Mouse (Mus musculus): ENCODE data around the gene Tmem120b.
"Not testable (repeated sequence)": the region's sequence is repeated elsewhere in the genome, so short reads cannot be mapped to it uniquely, and the experiment has no call there.

The Tmem120b gene

GRCm38 (mm10) chr5:123057366-123058250 lies 10.6 kb upstream of the Tmem120b start:
- DNase-seq: peak; percentile 100

GRCm38 (mm10) chr5:123058251-123059102 lies 9.7 kb upstream of the Tmem120b start:
- DNase-seq: no peak

GRCm38 (mm10) chr5:123059757-123060520 lies 8.3 kb upstream of the Tmem120b start:
- peak; percentile 57 for DNase-seq

- DNase-seq: no peak
These were observed 7.4 kb upstream of the Tmem120b start for GRCm38 (mm10) chr5:123060706-123061401.

GRCm38 (mm10) chr5:123061402-123061749 lies 6.8 kb upstream of the Tmem120b start:
- DNase-seq: not testable (repeated sequence)

- no peak for DNase-seq
These were observed 5.1 kb upstream of the Tmem120b start for GRCm38 (mm10) chr5:123063141-123063540.

- peak; percentile 91 for DNase-seq
These were observed 4.0 kb upstream of the Tmem120b start for GRCm38 (mm10) chr5:123064207-123064606.

GRCm38 (mm10) chr5:123067395-123067995 lies 720 bp upstream of the Tmem120b start:
- peak; percentile 74 for DNase-seq

- no peak for DNase-seq
These were observed 499 bp downstream of the Tmem120b start for GRCm38 (mm10) chr5:123068714-123069113.

- peak; percentile 95 for DNase-seq
These were observed 7.6 kb downstream of the Tmem120b start for GRCm38 (mm10) chr5:123075576-123076418.

GRCm38 (mm10) chr5:123076419-123077281 lies 8.4 kb downstream of the Tmem120b start:
- peak; percentile 75 for DNase-seq

- no peak for DNase-seq
These were observed 11.4 kb downstream of the Tmem120b start for GRCm38 (mm10) chr5:123079568-123079967.

GRCm38 (mm10) chr5:123080041-123080440 lies 11.8 kb downstream of the Tmem120b start:
- DNase-seq: peak; percentile 29

GRCm38 (mm10) chr5:123080510-123080909 lies 12.3 kb downstream of the Tmem120b start:
- no peak for DNase-seq

GRCm38 (mm10) chr5:123083340-123084050 lies 15.3 kb downstream of the Tmem120b start:
- no peak for DNase-seq

GRCm38 (mm10) chr5:123086501-123086900 lies 18.3 kb downstream of the Tmem120b start:
- no peak for DNase-seq

- no peak for DNase-seq
These were observed 20.6 kb downstream of the Tmem120b start for GRCm38 (mm10) chr5:123088784-123089183.

- no peak for DNase-seq
These were observed 22.5 kb downstream of the Tmem120b start for GRCm38 (mm10) chr5:123090560-123091306.
